Mouse (Mus musculus): ENCODE measurements at regions not wholly inside any gene's neighbourhood (a gene's known extent, or its start where the extent isn't known, plus 50 kb on each side); places are given as distances from the start of the nearest gene placed in this dataset.

DNA sequence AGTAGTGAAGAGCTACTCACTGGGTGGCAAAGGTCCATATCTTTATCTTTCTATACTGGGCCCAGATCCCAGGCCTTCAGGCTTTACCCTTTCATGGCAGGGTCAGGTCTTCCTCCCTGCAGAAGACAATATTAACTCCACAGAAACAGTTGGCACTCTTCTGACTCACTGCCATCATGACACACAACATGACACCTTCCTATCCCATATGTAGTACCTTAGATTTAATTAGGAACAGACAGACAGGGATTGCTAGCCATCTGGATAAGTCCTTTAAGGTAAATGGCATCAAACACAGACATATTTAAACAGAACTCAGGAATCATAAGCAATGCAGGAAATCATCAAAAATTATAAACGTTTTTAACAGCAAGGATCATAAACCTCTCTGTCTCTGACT, 815.0 kb upstream of the Gm597 start:
- 34% methylated on average over 1 of the region's 1 CpGs for WGBS
- Histone ChIP-seq H3K4me2 (ENCODE audit: low read depth, low read length) (no peak overlapping the region), H3K9ac (replicated peaks; ENCODE audit: low read length) (no peak overlapping the region), H3K4me1 (ENCODE audit: insufficient read depth, low read length) (no peaks in the 10 kb centered on the region), H3K36me3 (ENCODE audit: insufficient read depth, low read length) (no peaks in the 10 kb centered on the region), H3K27me3 (ENCODE audit: insufficient read depth, low read length) (no peaks in the 10 kb centered on the region), H3K27ac (no peak overlapping the region), H3K4me3 (ENCODE audit: low read length) (no peak overlapping the region), H3K9me3 (ENCODE audit: low read length) (no peaks in the 10 kb centered on the region)
- no peak for ATAC-seq
- DNase-seq (ENCODE audit: low spot score): peak; percentile 1
- TF ChIP-seq CTCF (IDR thresholded peaks at IDR 0.05; ENCODE audit: low read depth): no peak

DNA sequence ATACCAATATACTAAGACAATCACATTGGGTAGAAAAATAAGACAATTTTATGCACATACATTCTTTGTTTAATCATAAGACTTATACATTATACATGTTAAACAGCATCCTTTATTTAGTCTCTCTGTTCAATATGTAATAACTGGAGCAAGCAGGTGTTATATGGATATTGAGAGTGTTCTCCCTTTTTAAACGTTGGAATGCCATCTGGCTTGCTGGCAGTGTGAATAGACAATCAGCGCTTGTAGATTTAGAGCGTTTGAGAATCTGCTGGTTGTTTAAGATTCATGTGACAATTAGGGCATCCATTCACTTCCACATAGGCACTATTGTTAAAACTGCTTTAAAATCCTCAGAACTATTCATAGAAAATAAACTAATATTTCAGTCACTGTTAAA, 807.8 kb upstream of the Gm597 start:
- H3K4me1 ChIP-seq (ENCODE audit: insufficient read depth, low read length): no peaks in the 10 kb centered on the region
- no peaks in the 10 kb centered on the region for H3K27me3 ChIP-seq (ENCODE audit: insufficient read depth, low read length)
- no peaks in the 10 kb centered on the region for H3K9me3 ChIP-seq (ENCODE audit: low read length)
- WGBS: 68% methylated on average over 3 of the region's 3 CpGs
- no peak overlapping the region for H3K9ac ChIP-seq (replicated peaks; ENCODE audit: low read length)
- H3K36me3 ChIP-seq (ENCODE audit: insufficient read depth, low read length): no peaks in the 10 kb centered on the region
- DNase-seq (ENCODE audit: low spot score) (peak; percentile 20), ATAC-seq (no peak)
- TF ChIP-seq CTCF (IDR thresholded peaks at IDR 0.05; ENCODE audit: low read depth): no peak
- H3K4me2 ChIP-seq (ENCODE audit: low read depth, low read length): no peak overlapping the region
- no peak overlapping the region for H3K27ac ChIP-seq
- no peak overlapping the region for H3K4me3 ChIP-seq (ENCODE audit: low read length)

Data from hindbrain, postnatal 0 days (tissue).